Mouse (Mus musculus): ENCODE data around the gene Frat1. TPM values are rescaled to one million over a fixed set of nuclear protein-coding genes. Genes with fewer than 3 reads are reported as not detected.
"Not testable (repeated sequence)": the region's sequence is repeated elsewhere in the genome, so short reads cannot be mapped to it uniquely, and the experiment has no call there.

The Frat1 gene
- polyA plus RNA-seq, 1 experiment from 2014 or later: 31.4 TPM

GRCm38 (mm10) chr19:41852423-41852822 is 22.7 kb downstream of the Frat1 start:
- no peak overlapping the region for H3K9ac ChIP-seq (replicated peaks; ENCODE audit: low read depth, low read length)
- H3K27ac ChIP-seq (ENCODE audit: low read depth, low read length): no peak overlapping the region
- H3K4me1 ChIP-seq (ENCODE audit: control insufficient read depth, insufficient read depth, low read length): peaks cover 15% of the 10 kb centered on the region; the same call in 1 of the 2 replicates
- WGBS: 93% methylated on average over 4 of the region's 4 CpGs
- H3K27me3 ChIP-seq (ENCODE audit: control insufficient read depth, insufficient read depth, low read length): no peaks in the 10 kb centered on the region
- H3K4me3 ChIP-seq (ENCODE audit: low read depth, low read length): no peak overlapping the region
- no peak overlapping the region for H3K4me2 ChIP-seq (ENCODE audit: low read depth, low read length)
- no peaks in the 10 kb centered on the region for H3K36me3 ChIP-seq (ENCODE audit: control insufficient read depth, insufficient read depth, low read length)
- H3K9me3 ChIP-seq (ENCODE audit: control insufficient read depth, low read length): no peaks in the 10 kb centered on the region
- ATAC-seq (ENCODE audit: low read depth): no peak

GRCm38 (mm10) chr19:41857086-41857762 is 27.5 kb downstream of the Frat1 start:
- ATAC-seq (ENCODE audit: low read depth): no peak
- H3K4me2 ChIP-seq (ENCODE audit: low read depth, low read length): no peak overlapping the region
- H3K36me3 ChIP-seq (ENCODE audit: control insufficient read depth, insufficient read depth, low read length): peaks cover 4% of the 10 kb centered on the region
- no peak overlapping the region for H3K4me3 ChIP-seq (ENCODE audit: low read depth, low read length)
- no peaks in the 10 kb centered on the region for H3K4me1 ChIP-seq (ENCODE audit: control insufficient read depth, insufficient read depth, low read length)
- no peaks in the 10 kb centered on the region for H3K9me3 ChIP-seq (ENCODE audit: control insufficient read depth, low read length)
- H3K9ac ChIP-seq (replicated peaks; ENCODE audit: low read depth, low read length): no peak overlapping the region
- H3K27ac ChIP-seq (ENCODE audit: low read depth, low read length): no peak overlapping the region
- WGBS: 91% methylated on average over 5 of the region's 5 CpGs
- H3K27me3 ChIP-seq (ENCODE audit: control insufficient read depth, insufficient read depth, low read length): no peaks in the 10 kb centered on the region

GRCm38 (mm10) chr19:41857816-41858310 is 28.1 kb downstream of the Frat1 start:
- H3K4me2 ChIP-seq (ENCODE audit: low read depth, low read length): no peak overlapping the region
- no peaks in the 10 kb centered on the region for H3K4me1 ChIP-seq (ENCODE audit: control insufficient read depth, insufficient read depth, low read length)
- no peak overlapping the region for H3K27ac ChIP-seq (ENCODE audit: low read depth, low read length)
- WGBS: 86% methylated on average over 3 of the region's 3 CpGs
- no peak overlapping the region for H3K9ac ChIP-seq (replicated peaks; ENCODE audit: low read depth, low read length)
- H3K4me3 ChIP-seq (ENCODE audit: low read depth, low read length): no peak overlapping the region
- no peak for ATAC-seq (ENCODE audit: low read depth)
- H3K27me3 ChIP-seq (ENCODE audit: control insufficient read depth, insufficient read depth, low read length): no peaks in the 10 kb centered on the region
- peaks cover 8% of the 10 kb centered on the region for H3K36me3 ChIP-seq (ENCODE audit: control insufficient read depth, insufficient read depth, low read length)
- no peaks in the 10 kb centered on the region for H3K9me3 ChIP-seq (ENCODE audit: control insufficient read depth, low read length)

GRCm38 (mm10) chr19:41866707-41867106 is 36.9 kb downstream of the Frat1 start:
- Histone ChIP-seq H3K9ac (replicated peaks; ENCODE audit: low read depth, low read length) (no peak overlapping the region), H3K27me3 (ENCODE audit: control insufficient read depth, insufficient read depth, low read length) (no peaks in the 10 kb centered on the region), H3K27ac (ENCODE audit: low read depth, low read length) (no peak overlapping the region), H3K4me1 (ENCODE audit: control insufficient read depth, insufficient read depth, low read length) (no peaks in the 10 kb centered on the region), H3K4me3 (ENCODE audit: low read depth, low read length) (no peak overlapping the region), H3K4me2 (ENCODE audit: low read depth, low read length) (no peak overlapping the region), H3K9me3 (ENCODE audit: control insufficient read depth, low read length) (no peaks in the 10 kb centered on the region), H3K36me3 (ENCODE audit: control insufficient read depth, insufficient read depth, low read length) (peaks cover 42% of the 10 kb centered on the region)
- ATAC-seq (ENCODE audit: low read depth): no peak
- 88% methylated on average over 8 of the region's 8 CpGs for whole genome bisulfite sequencing

- Histone ChIP-seq H3K9me3 (ENCODE audit: control insufficient read depth, low read length) (no peaks in the 10 kb centered on the region), H3K4me3 (ENCODE audit: low read depth, low read length) (no peak overlapping the region), H3K9ac (replicated peaks; ENCODE audit: low read depth, low read length) (no peak overlapping the region), H3K27me3 (ENCODE audit: control insufficient read depth, insufficient read depth, low read length) (no peaks in the 10 kb centered on the region), H3K4me2 (ENCODE audit: low read depth, low read length) (no peak overlapping the region), H3K27ac (ENCODE audit: low read depth, low read length) (no peak overlapping the region), H3K4me1 (ENCODE audit: control insufficient read depth, insufficient read depth, low read length) (no peaks in the 10 kb centered on the region), H3K36me3 (ENCODE audit: control insufficient read depth, insufficient read depth, low read length) (peaks cover 40% of the 10 kb centered on the region)
- no peak for ATAC-seq (ENCODE audit: low read depth)
- WGBS: 91% methylated on average over 5 of the region's 5 CpGs
Measured at GRCm38 (mm10) chr19:41869296-41869695, 39.5 kb downstream of the Frat1 start.

- H3K27me3 ChIP-seq (ENCODE audit: control insufficient read depth, insufficient read depth, low read length); H3K4me1 ChIP-seq (ENCODE audit: control insufficient read depth, insufficient read depth, low read length); H3K9me3 ChIP-seq (ENCODE audit: control insufficient read depth, low read length); H3K9ac ChIP-seq (replicated peaks; ENCODE audit: low read depth, low read length); H3K27ac ChIP-seq (ENCODE audit: low read depth, low read length); H3K4me3 ChIP-seq (ENCODE audit: low read depth, low read length); ATAC-seq (ENCODE audit: low read depth); H3K4me2 ChIP-seq (ENCODE audit: low read depth, low read length): not testable (repeated sequence)
- H3K36me3 ChIP-seq (ENCODE audit: control insufficient read depth, insufficient read depth, low read length): peaks cover 47% of the 10 kb centered on the region
- WGBS: 89% methylated on average over 5 of the region's 5 CpGs
Measured at GRCm38 (mm10) chr19:41869946-41870345, 40.2 kb downstream of the Frat1 start.

GRCm38 (mm10) chr19:41872285-41872684 is 42.5 kb downstream of the Frat1 start:
- no peak for ATAC-seq (ENCODE audit: low read depth)
- WGBS: 94% methylated on average over 2 of the region's 2 CpGs

GRCm38 (mm10) chr19:41874356-41874755 is 44.6 kb downstream of the Frat1 start:
- Histone ChIP-seq H3K4me2 (ENCODE audit: low read depth, low read length) (no peak overlapping the region), H3K27ac (ENCODE audit: low read depth, low read length) (no peak overlapping the region), H3K27me3 (ENCODE audit: control insufficient read depth, insufficient read depth, low read length) (no peaks in the 10 kb centered on the region), H3K4me1 (ENCODE audit: control insufficient read depth, insufficient read depth, low read length) (no peaks in the 10 kb centered on the region), H3K36me3 (ENCODE audit: control insufficient read depth, insufficient read depth, low read length) (peaks cover 46% of the 10 kb centered on the region), H3K4me3 (ENCODE audit: low read depth, low read length) (no peak overlapping the region), H3K9ac (replicated peaks; ENCODE audit: low read depth, low read length) (no peak overlapping the region), H3K9me3 (ENCODE audit: control insufficient read depth, low read length) (no peaks in the 10 kb centered on the region)
- WGBS: 95% methylated on average over 14 of the region's 14 CpGs
- no peak for ATAC-seq (ENCODE audit: low read depth)

More at GRCm38 (mm10) chr19:41872285-41872684, 42.5 kb downstream of the Frat1 start:
- Histone ChIP-seq H3K4me1 (ENCODE audit: control insufficient read depth, insufficient read depth, low read length) (no peaks in the 10 kb centered on the region), H3K4me3 (ENCODE audit: low read depth, low read length) (no peak overlapping the region), H3K36me3 (ENCODE audit: control insufficient read depth, insufficient read depth, low read length) (peaks cover 52% of the 10 kb centered on the region), H3K27me3 (ENCODE audit: control insufficient read depth, insufficient read depth, low read length) (no peaks in the 10 kb centered on the region), H3K4me2 (ENCODE audit: low read depth, low read length) (no peak overlapping the region), H3K27ac (ENCODE audit: low read depth, low read length) (no peak overlapping the region), H3K9me3 (ENCODE audit: control insufficient read depth, low read length) (no peaks in the 10 kb centered on the region), H3K9ac (replicated peaks; ENCODE audit: low read depth, low read length) (no peak overlapping the region)

GRCm38 (mm10) chr19:41881842-41882241 is 52.1 kb downstream of the Frat1 start:
- Histone ChIP-seq H3K27ac (ENCODE audit: low read depth, low read length) (no peak overlapping the region), H3K4me1 (ENCODE audit: control insufficient read depth, insufficient read depth, low read length) (no peaks in the 10 kb centered on the region), H3K9me3 (ENCODE audit: control insufficient read depth, low read length) (no peaks in the 10 kb centered on the region), H3K27me3 (ENCODE audit: control insufficient read depth, insufficient read depth, low read length) (no peaks in the 10 kb centered on the region), H3K9ac (replicated peaks; ENCODE audit: low read depth, low read length) (no peak overlapping the region), H3K36me3 (ENCODE audit: control insufficient read depth, insufficient read depth, low read length) (peaks cover 37% of the 10 kb centered on the region), H3K4me3 (ENCODE audit: low read depth, low read length) (no peak overlapping the region), H3K4me2 (ENCODE audit: low read depth, low read length) (no peak overlapping the region)
- WGBS: 95% methylated on average over 4 of the region's 4 CpGs
- no peak for ATAC-seq (ENCODE audit: low read depth)
